Mouse (Mus musculus) liver, postnatal 0 days (tissue): ENCODE data around the gene 6030408B16Rik.

Experiments
- CTCF ChIP-seq: sonication (generic); IDR thresholded peaks from 2 replicates; pipeline ENCODE4 v1.5.1; 2016; ENCODE audit warnings: antibody characterized with exemption, low read depth
- EP300 ChIP-seq: IDR thresholded peaks from 2 replicates; pipeline ENCODE4 v1.6.1; 2016; ENCODE audit warnings: antibody characterized with exemption, low read depth, mild to moderate bottlenecking

GRCm38 (mm10) chr15:101320010-101320617 is 27.1 kb downstream of the 6030408B16Rik start:
- TF ChIP-seq CTCF (no peak), EP300 (no peak)
